Mouse (Mus musculus) cerebellum, postnatal 4 days (tissue): ENCODE data around the gene H2-Ab1.
"Not testable (repeated sequence)": the region's sequence is repeated elsewhere in the genome, so short reads cannot be mapped to it uniquely, and the experiment has no call there.

Experiments used
- DNase-seq, 2 experiments: peaks; one replicate each; pipeline ENCODE4 v3.0.0; 2022; ENCODE audit warnings: low spot score in 2 of 2, mixed read lengths in 1 of 2

H2-Ab1 gene

GRCm38 (mm10) chr17:34307216-34307615 is 49.7 kb downstream of the H2-Ab1 start:
- no peak for DNase-seq

GRCm38 (mm10) chr17:34308161-34308560 is 50.7 kb downstream of the H2-Ab1 start:
- no peak for DNase-seq

DNA sequence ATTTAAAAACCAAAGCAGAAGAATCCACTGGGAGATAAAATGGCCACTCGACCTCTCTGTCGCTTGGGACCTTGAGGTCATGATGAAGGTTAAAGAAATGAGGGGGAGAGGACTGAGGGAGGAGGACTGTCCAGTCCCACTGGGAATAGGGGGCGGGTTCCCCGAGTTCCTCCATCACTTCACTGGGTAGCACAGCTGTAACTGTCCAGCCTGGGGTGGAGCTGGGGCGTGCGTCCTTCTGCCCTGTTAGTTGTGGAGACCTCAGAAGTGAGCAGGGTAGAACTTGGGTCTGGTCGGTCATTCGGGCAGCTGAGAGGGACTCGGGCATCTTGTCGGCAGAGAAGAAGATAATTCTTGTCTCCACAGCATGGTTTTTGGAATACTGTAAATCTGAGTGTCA is 51.7 kb downstream of the H2-Ab1 start:
- DNase-seq = no peak

GRCm38 (mm10) chr17:34309683-34310385 is 52.3 kb downstream of the H2-Ab1 start:
- DNase-seq = peak in 1 of 2 experiments; percentile 51

- DNase-seq = not testable (repeated sequence)
Observed at GRCm38 (mm10) chr17:34310526-34310925, 53.0 kb downstream of the H2-Ab1 start.

DNA sequence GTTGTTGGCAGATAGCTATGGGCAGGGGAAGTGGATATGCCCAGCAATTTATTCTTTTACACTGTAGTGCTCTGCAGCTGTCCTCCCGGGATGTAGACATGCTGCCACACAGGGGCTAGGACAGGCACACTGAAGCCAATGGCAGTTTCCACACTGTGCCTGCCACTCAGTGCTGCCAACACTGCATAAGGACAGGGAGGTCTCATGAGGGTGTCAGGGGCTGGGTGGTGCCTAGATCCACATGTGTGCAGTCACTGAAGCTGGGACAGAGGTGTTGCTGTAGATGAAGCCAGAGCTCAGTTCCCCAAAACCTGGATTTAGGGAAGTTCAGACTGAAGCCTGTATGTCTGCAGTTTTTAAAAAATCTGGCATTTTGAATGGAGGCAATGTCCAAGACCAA is 54.7 kb downstream of the H2-Ab1 start:
- DNase-seq = no peak

GRCm38 (mm10) chr17:34313393-34313792 is 55.9 kb downstream of the H2-Ab1 start:
- DNase-seq = peak; percentile 71 to 83

DNA sequence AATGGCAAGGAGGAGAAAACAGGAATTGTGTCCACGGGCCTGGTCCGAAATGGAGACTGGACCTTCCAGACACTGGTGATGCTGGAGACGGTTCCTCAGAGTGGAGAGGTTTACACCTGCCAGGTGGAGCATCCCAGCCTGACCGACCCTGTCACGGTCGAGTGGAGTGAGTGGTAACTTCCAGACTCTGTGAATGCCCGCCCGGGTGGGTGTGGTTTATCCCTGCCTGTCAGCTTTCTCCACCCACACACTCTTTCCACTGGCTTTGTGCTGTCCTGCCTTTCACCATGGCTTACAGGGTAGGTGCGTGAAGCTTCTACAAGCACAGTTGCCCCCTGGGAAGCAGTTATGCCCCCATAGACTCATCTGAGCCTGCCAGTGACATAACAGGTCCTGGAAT is 56.8 kb downstream of the H2-Ab1 start:
- DNase-seq = no peak

DNA sequence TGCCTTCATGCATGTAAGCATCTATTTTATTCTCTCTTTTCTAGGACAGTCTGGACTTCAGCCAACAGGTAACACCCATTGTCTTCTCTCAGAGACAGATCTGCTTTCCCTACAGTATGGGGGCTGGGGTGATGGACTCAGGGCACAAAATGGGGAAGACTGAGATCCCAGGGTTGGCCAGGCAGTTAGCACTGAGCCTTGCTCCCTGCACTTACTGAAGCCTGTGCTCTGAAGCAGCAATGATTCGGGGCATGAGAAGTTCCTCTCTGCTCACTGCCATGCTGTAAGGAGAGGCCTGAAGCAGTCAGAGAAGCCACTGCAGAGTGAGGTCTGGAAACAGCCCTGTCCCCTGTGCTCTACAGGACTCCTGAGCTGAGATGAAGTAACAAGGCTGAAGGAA is 58.0 kb downstream of the H2-Ab1 start:
- no peak for DNase-seq

DNA sequence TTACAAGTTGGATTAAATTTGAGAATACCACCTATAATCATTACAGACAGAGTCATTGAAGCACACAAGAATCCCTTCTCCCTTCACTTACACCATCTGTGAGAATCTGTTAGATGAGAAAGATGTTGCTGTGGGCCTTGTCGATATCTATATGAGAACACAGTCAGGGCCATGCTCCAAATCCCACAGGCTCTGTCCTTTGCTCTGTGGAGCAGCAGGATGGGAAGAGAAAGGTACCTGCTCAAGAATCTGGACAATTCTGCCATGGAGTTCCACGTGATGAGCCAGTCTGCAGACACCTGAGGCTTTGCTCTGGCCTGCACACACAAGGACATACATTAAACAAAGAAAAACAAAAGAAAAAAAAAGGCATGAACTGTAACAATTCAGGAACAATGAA is 59.2 kb downstream of the H2-Ab1 start:
- DNase-seq = no peak

- DNase-seq = no peak
Observed at GRCm38 (mm10) chr17:34317275-34317674, 59.8 kb downstream of the H2-Ab1 start.
